Mouse (Mus musculus): ENCODE measurements around the gene Dbi. TPM values are rescaled to one million over a fixed set of nuclear protein-coding genes. Genes with fewer than 3 reads are reported as not detected.

Dbi gene
- total RNA-seq, 4 experiments from 2014 or later: 117 to 144 (median 142) TPM

- no peak for DNase-seq (ENCODE audit: low spot score in 2 of 2)
Measured at GRCm38 (mm10) chr1:120085696-120086095, 35.2 kb downstream of the Dbi start.

- DNase-seq (ENCODE audit: low spot score in 2 of 2): no peak
Measured at GRCm38 (mm10) chr1:120083921-120084517, 36.9 kb downstream of the Dbi start.

GRCm38 (mm10) chr1:120082957-120083585 is 37.8 kb downstream of the Dbi start:
- DNase-seq (ENCODE audit: low spot score in 2 of 2): no peak

- no peak for DNase-seq (ENCODE audit: low spot score in 2 of 2)
Measured at GRCm38 (mm10) chr1:120080632-120081031, 40.2 kb downstream of the Dbi start.

GRCm38 (mm10) chr1:120077746-120078410 is 43.0 kb downstream of the Dbi start:
- no peak for DNase-seq (ENCODE audit: low spot score in 2 of 2)

GRCm38 (mm10) chr1:120075507-120075906 is 45.4 kb downstream of the Dbi start:
- no peak for DNase-seq (ENCODE audit: low spot score in 2 of 2)

GRCm38 (mm10) chr1:120074931-120075330 is 45.9 kb downstream of the Dbi start:
- no peak for DNase-seq (ENCODE audit: low spot score in 2 of 2)

GRCm38 (mm10) chr1:120074307-120074702 is 46.6 kb downstream of the Dbi start:
- DNase-seq (ENCODE audit: low spot score in 2 of 2): no peak

GRCm38 (mm10) chr1:120073519-120074306 is 47.2 kb downstream of the Dbi start, which contains the start of gene Tmem37:
Gene Tmem37, minus strand, starts transcription at chr1:120074074.
- DNase-seq (ENCODE audit: low spot score in 2 of 2): peak; percentile 38 to 44

GRCm38 (mm10) chr1:120072900-120073299 is 48.0 kb downstream of the Dbi start:
- peak in 1 of 2 experiments; percentile 37 for DNase-seq (ENCODE audit: low spot score in 2 of 2)

GRCm38 (mm10) chr1:120071133-120071532 is 49.7 kb downstream of the Dbi start:
- no peak for DNase-seq (ENCODE audit: low spot score in 2 of 2)

GRCm38 (mm10) chr1:120070168-120070567 is 50.7 kb downstream of the Dbi start:
- DNase-seq (ENCODE audit: low spot score in 2 of 2): no peak

GRCm38 (mm10) chr1:120069120-120069519 is 51.8 kb downstream of the Dbi start:
- no peak for DNase-seq (ENCODE audit: low spot score in 2 of 2)

- DNase-seq (ENCODE audit: low spot score in 2 of 2): no peak
Measured at GRCm38 (mm10) chr1:120066625-120067024, 54.3 kb downstream of the Dbi start.

- DNase-seq (ENCODE audit: low spot score in 2 of 2): no peak
Measured at GRCm38 (mm10) chr1:120066159-120066558, 54.7 kb downstream of the Dbi start.

GRCm38 (mm10) chr1:120064036-120064682 is 56.7 kb downstream of the Dbi start:
- no peak for DNase-seq (ENCODE audit: low spot score in 2 of 2)

Other genes with a start within 250 kb of the Dbi start
- 1 to 10 TPM; 7.2 to 8.6 (median 7.4) TPM for gene Tmem177, start 207.9 kb downstream of the Dbi start, total RNA-seq (2022)
- not detected for gene Cfap221, start 123.8 kb downstream of the Dbi start, total RNA-seq (2022)
- 1 to 10 TPM; 1.5 to 3.3 (median 2.6) TPM for gene Sctr, start 114.2 kb downstream of the Dbi start, total RNA-seq (2022)
- 10 to 100 TPM in 2 of 4 experiments, 1 to 10 TPM in 2; 7.0 to 17.1 (median 11.3) TPM for gene Tmem37, start 47.0 kb downstream of the Dbi start, total RNA-seq (2022)
- gene 3110009E18Rik, start 109 bp upstream of the Dbi start, total RNA-seq (2022): 1 to 10 TPM; 3.6 to 5.2 (median 4.1) TPM
- gene Steap3, start 151.6 kb upstream of the Dbi start, total RNA-seq (2022): 10 to 100 TPM; 14.5 to 19.1 (median 17.8) TPM
- gene C1ql2, start 219.5 kb upstream of the Dbi start, total RNA-seq (2022): not detected

Data from gastrocnemius, adult 8-10 months (tissue).